Mouse (Mus musculus) CD4-positive, CD25-positive, alpha-beta regulatory T cell, adult 2 months (primary cell): ENCODE measurements at regions not wholly inside any gene's neighbourhood (a gene's known extent, or its start where the extent isn't known, plus 50 kb on each side); places are given as distances from the start of the nearest gene placed in this dataset.

ENCODE experiments used
- DNase-seq: peaks from one replicate; pipeline ENCODE4 v3.0.0-alpha.2; 2012; ENCODE audit warnings: low read depth, low spot score

GRCm38 (mm10) chr8:78877423-78877822, 56.5 kb upstream of the Lsm6 start:
- DNase-seq: no peak

DNA sequence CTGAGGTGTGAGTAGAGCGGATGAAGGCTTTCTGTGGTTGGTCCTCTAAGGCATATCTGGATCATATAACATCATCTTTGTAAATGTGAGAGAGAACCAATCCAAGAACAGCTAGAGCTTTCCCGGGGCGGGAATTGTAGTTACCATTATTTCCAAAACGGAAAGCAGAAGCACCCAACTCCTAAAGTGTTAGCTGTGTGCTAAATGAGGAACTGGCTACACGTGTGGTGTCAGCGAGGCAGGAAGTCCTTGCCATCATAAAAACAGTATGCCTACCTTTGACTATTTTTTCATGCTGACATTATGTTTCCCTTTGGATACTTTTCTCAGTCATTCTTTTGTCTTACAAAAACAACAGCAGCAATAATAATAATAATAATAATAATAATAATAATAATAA, 68.8 kb upstream of the Lsm6 start:
- no peak for DNase-seq

- DNase-seq: no peak
Measured at GRCm38 (mm10) chr8:78890571-78890970, 69.6 kb upstream of the Lsm6 start.

DNA sequence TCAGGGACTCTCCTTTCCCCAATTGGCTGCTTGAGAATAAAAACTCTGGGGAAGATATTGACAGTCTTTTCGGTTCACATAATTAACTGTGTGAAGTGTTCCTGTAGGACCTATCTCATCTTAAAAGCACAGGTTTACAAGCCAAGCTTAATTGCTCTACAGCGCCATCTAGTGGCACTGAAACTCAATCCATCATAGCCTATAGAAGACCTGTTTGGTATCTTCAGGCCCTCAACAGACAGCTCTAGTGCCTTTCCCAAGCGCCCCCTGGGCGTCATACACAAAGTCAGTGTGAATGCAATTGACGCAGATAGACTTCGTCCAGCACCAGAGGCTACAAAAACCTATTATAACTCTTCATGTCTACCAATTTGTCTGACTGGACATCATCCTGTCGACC, 78.9 kb upstream of the Lsm6 start:
- peak; percentile 84 for DNase-seq

DNA sequence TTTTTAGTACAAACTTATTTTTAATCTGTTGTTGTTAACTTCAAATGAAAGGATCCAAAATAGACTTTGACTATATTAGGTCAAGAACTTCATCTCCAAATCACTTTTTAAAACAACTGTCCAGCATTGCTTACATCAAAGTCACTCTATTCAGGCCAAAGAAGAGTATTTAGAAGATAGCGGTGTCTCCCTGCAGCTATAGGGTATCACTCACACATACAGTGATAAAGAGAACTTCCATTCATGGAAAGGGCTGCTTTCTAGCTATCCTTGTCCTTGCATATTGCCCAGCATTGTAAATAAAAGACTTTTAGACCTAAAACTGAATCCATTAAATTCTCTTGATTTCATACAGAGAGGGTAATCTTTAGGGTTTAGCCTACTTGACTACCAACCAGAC, 82.1 kb upstream of the Lsm6 start:
- no peak for DNase-seq

- no peak for DNase-seq
Measured at GRCm38 (mm10) chr8:78907918-78908317, 87.0 kb upstream of the Lsm6 start.

GRCm38 (mm10) chr8:78911288-78911873, 90.4 kb upstream of the Lsm6 start:
- no peak for DNase-seq

DNA sequence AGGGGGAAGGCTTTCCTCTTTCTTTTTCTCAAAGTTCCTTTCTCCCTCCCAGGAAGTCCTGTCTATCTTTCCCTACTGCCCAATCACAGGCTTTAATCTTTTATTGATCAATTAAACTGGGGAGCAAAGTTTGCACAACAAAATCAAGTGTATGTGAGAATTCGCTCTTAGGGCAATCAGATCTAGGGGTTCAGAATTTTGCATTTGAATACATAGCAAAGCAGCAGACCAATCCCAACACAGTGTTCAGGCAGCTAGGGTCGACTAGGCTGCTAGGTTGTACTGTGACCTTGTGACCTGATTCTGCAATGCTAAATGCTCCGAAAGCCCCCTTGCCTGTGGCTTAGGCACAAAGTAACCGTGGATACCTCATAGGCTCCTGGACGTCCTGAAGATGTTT, 91.5 kb upstream of the Lsm6 start:
- no peak for DNase-seq

DNA sequence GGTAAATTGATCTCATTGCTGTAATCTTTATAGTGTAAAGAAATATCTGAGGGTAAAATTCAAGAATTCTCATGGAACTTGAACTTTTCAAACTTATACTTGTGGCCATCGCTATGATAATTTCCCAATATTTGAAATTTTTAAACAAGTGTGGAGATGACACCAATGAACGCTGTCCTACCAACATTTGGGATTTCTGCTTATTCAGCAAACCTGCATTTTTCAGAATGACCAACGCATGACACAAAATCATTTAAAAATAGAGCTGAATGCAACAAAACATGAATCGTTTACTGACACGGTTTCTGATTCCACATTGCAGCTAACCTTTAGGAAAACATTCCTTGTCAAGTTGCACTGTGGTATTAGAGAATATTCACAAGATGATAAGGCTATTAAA, 92.9 kb upstream of the Lsm6 start:
- no peak for DNase-seq

GRCm38 (mm10) chr8:78930610-78931397, 97.4 kb upstream of the Zfp827 start:
- no peak for DNase-seq

- no peak for DNase-seq
Measured at GRCm38 (mm10) chr8:78932069-78932468, 96.2 kb upstream of the Zfp827 start.

GRCm38 (mm10) chr8:78940049-78940448, 88.2 kb upstream of the Zfp827 start:
- DNase-seq: no peak

GRCm38 (mm10) chr8:78941558-78941957, 86.7 kb upstream of the Zfp827 start:
- no peak for DNase-seq

GRCm38 (mm10) chr8:78944367-78944766, 83.9 kb upstream of the Zfp827 start:
- no peak for DNase-seq

DNA sequence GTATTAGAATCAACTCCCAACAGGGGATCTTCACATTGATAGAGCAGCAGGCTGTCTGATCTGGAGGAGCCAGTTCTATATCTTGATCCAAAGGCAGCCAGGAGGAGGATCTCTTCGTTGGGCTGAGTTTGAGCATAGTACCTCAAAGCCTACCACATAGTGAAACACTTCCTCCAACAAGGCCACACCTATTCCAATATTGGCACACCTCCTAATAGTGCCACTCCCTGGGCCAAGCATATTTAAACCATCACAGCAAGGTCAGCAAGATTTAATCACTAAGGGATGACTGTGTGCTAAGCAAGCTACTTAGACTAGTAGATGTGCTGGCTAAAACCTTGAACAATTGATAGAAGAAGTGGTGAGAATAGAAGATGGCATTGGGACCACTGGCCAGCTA, 82.6 kb upstream of the Zfp827 start:
- no peak for DNase-seq

DNA sequence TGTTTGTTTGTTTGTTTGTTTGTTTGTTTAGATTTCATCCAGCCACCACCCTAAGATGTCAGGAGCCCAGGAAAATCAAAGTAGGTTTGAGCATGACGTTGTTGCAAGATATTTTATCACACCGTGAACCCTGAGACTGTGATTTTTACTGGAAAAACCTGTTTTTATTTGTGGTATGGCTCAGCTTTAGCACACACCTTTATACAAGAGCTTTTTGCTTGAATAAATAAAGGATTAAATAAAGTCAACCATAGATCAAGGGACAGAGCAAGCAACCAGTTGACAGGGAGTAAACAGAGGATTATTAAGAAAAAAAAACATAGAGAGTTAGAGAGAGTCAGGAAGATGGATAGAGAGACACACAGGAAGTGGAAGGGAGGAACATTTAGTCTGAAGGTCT, 82.2 kb upstream of the Zfp827 start:
- no peak for DNase-seq

DNA sequence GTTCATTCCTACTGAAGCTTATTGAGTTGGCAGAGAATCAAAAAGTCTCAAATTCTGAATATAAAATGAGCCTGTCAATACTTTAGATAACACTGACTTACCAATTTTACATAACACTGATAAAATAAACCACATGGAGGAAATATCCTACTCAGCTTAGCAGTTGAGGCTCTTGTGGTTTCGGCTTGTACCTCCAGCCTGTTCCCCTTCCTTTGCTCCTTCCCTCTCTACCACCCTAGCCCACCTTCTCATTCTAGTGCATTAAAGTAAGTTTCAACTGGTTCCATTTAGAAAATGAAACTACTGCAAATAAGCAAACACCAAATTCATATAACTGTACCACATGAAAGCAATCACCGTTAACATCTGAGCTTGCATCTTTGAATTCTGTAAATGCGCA, 53.2 kb upstream of the Zfp827 start:
- DNase-seq: peak; percentile 14
